Mouse (Mus musculus): ENCODE measurements around the gene Ubap2l. TPM values are rescaled to one million over a fixed set of nuclear protein-coding genes. Genes with fewer than 3 reads are reported as not detected.

Gene Ubap2l
- polyA plus RNA-seq, 1 experiment from 2014 or later = 105 TPM

DNA sequence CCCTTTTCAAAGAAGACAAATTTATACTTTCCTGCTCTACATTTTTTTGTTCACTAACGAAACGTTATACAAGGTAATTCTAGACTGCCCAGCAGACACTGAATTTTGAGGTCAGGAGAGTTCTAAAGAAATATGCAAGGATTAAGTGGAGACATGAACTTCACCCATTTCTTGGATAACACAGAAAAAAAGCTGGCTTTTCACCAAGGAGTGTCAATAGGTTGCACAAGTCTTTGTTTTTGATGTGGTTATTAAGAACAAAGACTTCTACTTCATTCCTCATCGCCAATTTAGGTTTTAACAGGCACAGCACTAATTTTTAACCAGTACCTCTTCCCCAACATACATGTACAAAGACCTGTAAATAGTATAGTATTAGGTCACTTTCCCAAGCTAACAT lies 2.7 kb downstream of the Ubap2l start:
- no peak overlapping the region for H3K4me3 ChIP-seq (ENCODE audit: low read length)
- ATAC-seq = no peak
- peaks cover 16% of the 10 kb centered on the region for H3K4me1 ChIP-seq (ENCODE audit: control insufficient read depth, insufficient read depth, low read depth, low read length)
- 66% methylated on average over 3 of the region's 3 CpGs for WGBS
- H3K27me3 ChIP-seq (replicated peaks; ENCODE audit: control insufficient read depth, insufficient read depth, low read length) = no peaks in the 10 kb centered on the region
- H3K36me3 ChIP-seq (ENCODE audit: control insufficient read depth, insufficient read depth, low read length) = peaks cover under 1% of the 10 kb centered on the region
- no peak overlapping the region for H3K4me2 ChIP-seq (ENCODE audit: low read length)
- H3K27ac ChIP-seq (ENCODE audit: low read depth, low read length) = no peak overlapping the region
- no peaks in the 10 kb centered on the region for H3K9me3 ChIP-seq (ENCODE audit: control insufficient read depth, low read length)
- H3K9ac ChIP-seq (ENCODE audit: low read depth, low read length) = no peak overlapping the region

DNA sequence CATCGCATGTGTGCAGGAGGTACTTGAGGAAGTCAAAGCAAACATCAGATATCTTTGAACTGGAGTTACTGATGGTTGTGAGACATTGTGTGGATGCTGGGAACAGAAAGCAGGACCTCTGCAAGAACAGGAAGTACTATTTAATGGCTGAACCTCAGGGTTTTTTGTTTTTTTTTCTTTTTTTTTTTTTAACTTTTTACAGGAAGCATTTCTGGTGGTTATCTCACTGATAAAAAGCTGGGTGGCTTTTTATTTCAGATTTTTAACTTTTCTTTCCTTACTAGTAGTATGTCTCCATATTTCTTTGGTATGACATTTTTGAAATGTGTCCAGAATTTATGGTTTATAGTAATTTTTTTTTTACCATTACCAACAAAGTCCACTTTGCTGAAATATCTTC lies 16.2 kb downstream of the Ubap2l start:
- no peak for ATAC-seq
- Histone ChIP-seq H3K9me3 (ENCODE audit: control insufficient read depth, low read length) (no peaks in the 10 kb centered on the region), H3K27me3 (replicated peaks; ENCODE audit: control insufficient read depth, insufficient read depth, low read length) (no peaks in the 10 kb centered on the region), H3K4me2 (ENCODE audit: low read length) (no peak overlapping the region), H3K4me1 (ENCODE audit: control insufficient read depth, insufficient read depth, low read depth, low read length) (no peaks in the 10 kb centered on the region), H3K9ac (ENCODE audit: low read depth, low read length) (no peak overlapping the region), H3K27ac (ENCODE audit: low read depth, low read length) (no peak overlapping the region), H3K36me3 (ENCODE audit: control insufficient read depth, insufficient read depth, low read length) (peaks cover 41% of the 10 kb centered on the region), H3K4me3 (ENCODE audit: low read length) (no peak overlapping the region)
- 97% methylated on average over 1 of the region's 1 CpGs for WGBS

DNA sequence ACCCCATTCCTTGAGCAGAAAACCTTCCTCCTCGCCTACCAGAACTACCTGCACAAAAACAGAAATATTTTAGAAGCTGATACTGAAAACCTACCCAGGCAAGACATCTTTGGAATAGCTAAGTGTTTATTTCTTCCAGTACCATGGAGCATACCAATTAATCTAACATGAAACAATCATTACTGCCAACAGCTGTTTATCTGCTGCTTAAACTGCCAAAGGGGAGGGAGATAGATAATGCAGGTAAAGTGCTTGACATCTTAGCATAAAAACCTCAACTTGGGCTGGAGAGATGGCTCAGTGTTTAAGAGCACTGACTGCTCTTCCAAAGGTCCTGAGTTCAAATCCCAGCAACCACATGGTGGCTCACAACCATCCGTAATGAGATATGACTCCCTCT lies 17.8 kb downstream of the Ubap2l start:
- Histone ChIP-seq H3K27ac (ENCODE audit: low read depth, low read length) (no peak overlapping the region), H3K4me3 (ENCODE audit: low read length) (no peak overlapping the region), H3K36me3 (ENCODE audit: control insufficient read depth, insufficient read depth, low read length) (peaks cover 43% of the 10 kb centered on the region), H3K27me3 (replicated peaks; ENCODE audit: control insufficient read depth, insufficient read depth, low read length) (no peaks in the 10 kb centered on the region), H3K4me2 (ENCODE audit: low read length) (no peak overlapping the region), H3K9me3 (ENCODE audit: control insufficient read depth, low read length) (no peaks in the 10 kb centered on the region), H3K4me1 (ENCODE audit: control insufficient read depth, insufficient read depth, low read depth, low read length) (no peaks in the 10 kb centered on the region), H3K9ac (ENCODE audit: low read depth, low read length) (no peak overlapping the region)
- 92% methylated on average over 2 of the region's 2 CpGs for WGBS
- no peak for ATAC-seq

DNA sequence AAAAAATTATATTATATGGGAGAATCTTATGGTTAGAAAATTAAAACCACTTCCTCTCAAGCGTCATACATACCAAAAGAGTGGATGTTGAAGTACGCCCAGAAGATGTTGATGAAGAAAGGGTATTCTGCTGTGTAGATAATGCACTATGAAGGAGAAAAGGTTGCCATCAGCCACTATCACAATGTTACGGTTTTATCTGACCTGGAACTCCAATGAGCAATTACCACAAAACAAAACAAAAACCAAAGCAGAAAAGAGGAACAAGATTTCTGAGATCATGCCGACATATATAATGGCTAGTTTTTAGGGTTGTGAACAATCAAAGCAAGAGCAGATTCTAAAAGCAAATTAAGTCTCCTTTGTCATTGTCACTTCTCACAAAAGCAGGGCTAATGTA lies 35.8 kb downstream of the Ubap2l start:
- Histone ChIP-seq H3K4me1 (ENCODE audit: control insufficient read depth, insufficient read depth, low read depth, low read length) (no peaks in the 10 kb centered on the region), H3K4me3 (ENCODE audit: low read length) (no peak overlapping the region), H3K27ac (ENCODE audit: low read depth, low read length) (no peak overlapping the region), H3K36me3 (ENCODE audit: control insufficient read depth, insufficient read depth, low read length) (peaks cover 69% of the 10 kb centered on the region), H3K9me3 (ENCODE audit: control insufficient read depth, low read length) (no peaks in the 10 kb centered on the region), H3K9ac (ENCODE audit: low read depth, low read length) (no peak overlapping the region), H3K4me2 (ENCODE audit: low read length) (no peak overlapping the region), H3K27me3 (replicated peaks; ENCODE audit: control insufficient read depth, insufficient read depth, low read length) (no peaks in the 10 kb centered on the region)
- no peak for ATAC-seq
- 95% methylated on average over 4 of the region's 4 CpGs for WGBS

DNA sequence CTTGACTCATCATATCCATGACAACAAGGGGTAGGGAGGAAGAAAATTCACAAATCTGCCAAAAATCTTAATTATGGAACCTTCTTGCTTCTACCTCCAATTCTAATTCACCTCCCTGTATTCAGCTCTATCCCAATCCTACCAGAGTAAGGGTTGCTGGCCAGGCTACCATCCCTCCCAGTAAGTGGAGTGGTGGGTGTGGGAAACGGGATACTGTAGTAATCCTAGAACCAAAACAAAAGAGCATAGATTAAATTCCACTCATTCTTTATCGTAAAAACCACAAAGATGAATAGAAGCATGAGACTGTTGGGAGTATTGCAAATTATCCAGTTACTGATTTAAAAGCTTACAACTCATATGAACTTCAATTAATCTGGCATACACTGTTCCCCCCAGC lies 42.1 kb downstream of the Ubap2l start:
- ATAC-seq = no peak

DNA sequence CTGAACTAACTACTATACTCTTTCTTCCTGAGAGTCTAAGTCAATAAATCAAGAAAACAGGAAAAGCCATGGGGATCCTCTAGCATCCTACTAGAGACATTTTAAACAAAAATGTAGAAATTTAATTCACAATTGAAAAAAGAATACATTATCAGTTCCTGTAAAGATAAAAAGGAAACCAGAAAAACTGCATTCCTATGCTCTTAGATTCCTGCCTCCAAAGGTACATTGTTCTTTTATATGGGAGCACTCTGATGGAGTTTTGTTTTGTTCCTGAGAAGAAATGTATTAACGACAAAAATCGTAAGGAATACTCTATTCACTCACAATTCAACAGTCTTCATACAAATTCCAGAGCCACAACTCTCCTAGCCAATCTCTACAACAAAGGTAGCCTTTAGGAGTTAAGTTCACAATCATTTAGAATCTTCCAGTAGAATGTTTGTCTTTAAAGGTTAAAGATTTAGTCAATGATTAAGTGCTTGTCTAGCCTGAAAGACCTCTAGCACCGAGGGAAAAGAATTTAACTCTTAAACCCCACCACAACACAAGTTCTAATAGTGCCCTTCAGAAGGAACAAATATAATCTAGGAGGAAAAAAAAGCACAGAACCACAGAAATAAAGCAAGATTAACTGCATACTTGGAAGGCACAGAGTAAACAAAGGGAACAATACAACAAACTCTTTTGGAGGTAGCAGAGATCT lies 48.2 kb downstream of the Ubap2l start:
- H3K4me1 ChIP-seq (ENCODE audit: control insufficient read depth, insufficient read depth, low read depth, low read length) = peaks cover 3% of the 10 kb centered on the region
- no peak for ATAC-seq
- peaks cover 36% of the 10 kb centered on the region for H3K36me3 ChIP-seq (ENCODE audit: control insufficient read depth, insufficient read depth, low read length)
- no peak overlapping the region for H3K9ac ChIP-seq (ENCODE audit: low read depth, low read length)
- H3K4me3 ChIP-seq (ENCODE audit: low read length) = no peak overlapping the region
- H3K27me3 ChIP-seq (replicated peaks; ENCODE audit: control insufficient read depth, insufficient read depth, low read length) = no peaks in the 10 kb centered on the region
- no peak overlapping the region for H3K4me2 ChIP-seq (ENCODE audit: low read length)
- 68% methylated on average over 3 of the region's 3 CpGs for WGBS
- H3K27ac ChIP-seq (ENCODE audit: low read depth, low read length) = no peak overlapping the region
- no peaks in the 10 kb centered on the region for H3K9me3 ChIP-seq (ENCODE audit: control insufficient read depth, low read length)

More for the DNA sequence above, 42.1 kb downstream of the Ubap2l start:
- no peak overlapping the region for H3K27ac ChIP-seq (ENCODE audit: low read depth, low read length)
- peaks cover 62% of the 10 kb centered on the region for H3K36me3 ChIP-seq (ENCODE audit: control insufficient read depth, insufficient read depth, low read length)
- H3K4me2 ChIP-seq (ENCODE audit: low read length) = no peak overlapping the region
- 89% methylated on average over 2 of the region's 2 CpGs for WGBS
- no peak overlapping the region for H3K4me3 ChIP-seq (ENCODE audit: low read length)
- no peaks in the 10 kb centered on the region for H3K27me3 ChIP-seq (replicated peaks; ENCODE audit: control insufficient read depth, insufficient read depth, low read length)
- no peaks in the 10 kb centered on the region for H3K9me3 ChIP-seq (ENCODE audit: control insufficient read depth, low read length)
- no peaks in the 10 kb centered on the region for H3K4me1 ChIP-seq (ENCODE audit: control insufficient read depth, insufficient read depth, low read depth, low read length)
- H3K9ac ChIP-seq (ENCODE audit: low read depth, low read length) = no peak overlapping the region

DNA sequence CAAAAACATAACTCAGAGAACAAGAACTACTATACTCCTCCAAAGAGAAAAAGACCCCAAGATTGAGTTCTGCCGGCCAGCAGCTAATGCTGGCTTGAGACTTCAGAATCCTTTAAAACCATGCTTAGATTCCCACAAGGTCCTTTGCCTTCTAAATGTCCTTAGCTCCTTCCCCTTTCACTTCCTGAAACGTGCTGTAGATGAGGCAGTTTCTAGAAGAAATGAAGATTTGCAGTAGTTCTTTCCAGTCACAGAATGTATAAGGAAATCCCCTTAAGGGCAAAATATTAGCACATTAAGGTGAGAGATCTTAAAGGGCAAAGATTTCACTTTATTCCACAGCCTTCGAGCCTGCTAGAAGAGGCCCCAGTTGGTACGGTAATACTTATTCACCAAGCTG lies 52.6 kb downstream of the Ubap2l start:
- no peak overlapping the region for H3K4me3 ChIP-seq (ENCODE audit: low read length)
- H3K4me1 ChIP-seq (ENCODE audit: control insufficient read depth, insufficient read depth, low read depth, low read length) = peaks cover 13% of the 10 kb centered on the region
- ATAC-seq = no peak
- H3K27ac ChIP-seq (ENCODE audit: low read depth, low read length) = no peak overlapping the region
- H3K9ac ChIP-seq (ENCODE audit: low read depth, low read length) = no peak overlapping the region
- no peak overlapping the region for H3K4me2 ChIP-seq (ENCODE audit: low read length)
- H3K36me3 ChIP-seq (ENCODE audit: control insufficient read depth, insufficient read depth, low read length) = peaks cover 11% of the 10 kb centered on the region
- 88% methylated on average over 4 of the region's 4 CpGs for WGBS
- no peaks in the 10 kb centered on the region for H3K27me3 ChIP-seq (replicated peaks; ENCODE audit: control insufficient read depth, insufficient read depth, low read length)
- H3K9me3 ChIP-seq (ENCODE audit: control insufficient read depth, low read length) = no peaks in the 10 kb centered on the region

DNA sequence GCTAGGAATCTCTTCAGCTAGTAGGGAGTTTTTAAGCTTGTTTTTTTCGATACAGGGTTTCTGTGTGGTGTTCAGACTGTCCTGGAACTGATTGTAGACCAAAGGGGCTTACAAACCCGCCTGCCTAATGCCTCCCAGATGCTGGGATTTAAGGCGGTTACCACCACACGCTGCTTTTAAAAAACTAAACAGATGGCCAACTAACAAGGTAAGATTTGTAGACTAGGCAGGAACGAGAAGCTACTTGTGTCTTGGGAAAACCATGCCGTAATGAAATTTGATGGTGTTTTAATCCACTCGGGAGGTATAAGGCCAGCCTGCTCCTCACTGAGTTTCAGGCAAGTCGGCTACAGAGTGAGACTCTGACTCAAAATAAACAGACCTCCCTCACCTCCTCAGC lies 53.3 kb downstream of the Ubap2l start:
- no peaks in the 10 kb centered on the region for H3K27me3 ChIP-seq (replicated peaks; ENCODE audit: control insufficient read depth, insufficient read depth, low read length)
- H3K27ac ChIP-seq (ENCODE audit: low read depth, low read length) = peak overlapping the region; percentile 93
- WGBS = 20% methylated on average over 8 of the region's 8 CpGs
- H3K9me3 ChIP-seq (ENCODE audit: control insufficient read depth, low read length) = no peaks in the 10 kb centered on the region
- H3K4me3 ChIP-seq (ENCODE audit: low read length) = peak overlapping the region; percentile 51
- peak overlapping the region; percentile 72 for H3K4me2 ChIP-seq (ENCODE audit: low read length)
- H3K4me1 ChIP-seq (ENCODE audit: control insufficient read depth, insufficient read depth, low read depth, low read length) = peaks cover 13% of the 10 kb centered on the region
- peak overlapping the region; percentile 64 for H3K9ac ChIP-seq (ENCODE audit: low read depth, low read length)
- ATAC-seq = peak; percentile 2; the same call in 1 of the 2 replicates
- peaks cover 14% of the 10 kb centered on the region for H3K36me3 ChIP-seq (ENCODE audit: control insufficient read depth, insufficient read depth, low read length)

DNA sequence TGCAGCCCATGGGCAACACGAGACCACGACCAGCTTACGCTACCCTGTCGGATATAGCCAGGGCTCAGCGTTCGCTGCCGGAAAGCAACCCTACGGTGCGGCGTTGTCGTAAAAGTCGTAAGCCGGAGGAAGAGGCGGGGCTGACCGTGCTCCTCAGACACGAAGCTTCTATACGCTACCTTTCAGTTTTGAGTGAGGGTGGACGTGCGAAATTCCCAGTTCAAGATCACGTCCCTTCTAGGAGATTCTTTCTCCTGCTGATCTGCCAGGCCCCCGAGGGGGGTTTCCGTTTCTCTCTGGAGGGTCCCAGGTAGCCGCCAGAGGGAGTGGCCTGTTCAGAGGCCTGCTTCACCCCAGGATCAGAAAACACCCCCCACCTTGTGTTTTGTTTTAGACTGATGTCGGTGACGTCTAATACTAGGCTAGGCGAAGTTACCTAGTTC lies 53.8 kb downstream of the Ubap2l start, which contains the start of gene Hax1:
Hax1 (minus strand) TSS at position 169 of the 443 bp plus-strand sequence.
- H3K36me3 ChIP-seq (ENCODE audit: control insufficient read depth, insufficient read depth, low read length) = peaks cover 14% of the 10 kb centered on the region

More for the DNA sequence above, 53.8 kb downstream of the Ubap2l start, which contains the start of gene Hax1:
- peak within 1 kb of the TSS; percentile 51 for H3K4me3 ChIP-seq (ENCODE audit: low read length)
- H3K4me2 ChIP-seq (ENCODE audit: low read length) = peak within 1 kb of the TSS; percentile 72
- H3K27ac ChIP-seq (ENCODE audit: low read depth, low read length) = peak within 1 kb of the TSS; percentile 93
- peak; percentile 95 for ATAC-seq
- H3K9ac ChIP-seq (ENCODE audit: low read depth, low read length) = peak within 1 kb of the TSS; percentile 64
- WGBS = under 1% methylated on average over 26 of the region's 26 CpGs
- H3K9me3 ChIP-seq (ENCODE audit: control insufficient read depth, low read length) = no peaks in the 10 kb centered on the region
- no peaks in the 10 kb centered on the region for H3K27me3 ChIP-seq (replicated peaks; ENCODE audit: control insufficient read depth, insufficient read depth, low read length)
- peaks cover 13% of the 10 kb centered on the region for H3K4me1 ChIP-seq (ENCODE audit: control insufficient read depth, insufficient read depth, low read depth, low read length)

All from hindbrain, embryonic 16.5 days (tissue).